Mouse (Mus musculus): ENCODE measurements at regions not wholly inside any gene's neighbourhood (a gene's known extent, or its start where the extent isn't known, plus 50 kb on each side); places are given as distances from the start of the nearest gene placed in this dataset.

DNA sequence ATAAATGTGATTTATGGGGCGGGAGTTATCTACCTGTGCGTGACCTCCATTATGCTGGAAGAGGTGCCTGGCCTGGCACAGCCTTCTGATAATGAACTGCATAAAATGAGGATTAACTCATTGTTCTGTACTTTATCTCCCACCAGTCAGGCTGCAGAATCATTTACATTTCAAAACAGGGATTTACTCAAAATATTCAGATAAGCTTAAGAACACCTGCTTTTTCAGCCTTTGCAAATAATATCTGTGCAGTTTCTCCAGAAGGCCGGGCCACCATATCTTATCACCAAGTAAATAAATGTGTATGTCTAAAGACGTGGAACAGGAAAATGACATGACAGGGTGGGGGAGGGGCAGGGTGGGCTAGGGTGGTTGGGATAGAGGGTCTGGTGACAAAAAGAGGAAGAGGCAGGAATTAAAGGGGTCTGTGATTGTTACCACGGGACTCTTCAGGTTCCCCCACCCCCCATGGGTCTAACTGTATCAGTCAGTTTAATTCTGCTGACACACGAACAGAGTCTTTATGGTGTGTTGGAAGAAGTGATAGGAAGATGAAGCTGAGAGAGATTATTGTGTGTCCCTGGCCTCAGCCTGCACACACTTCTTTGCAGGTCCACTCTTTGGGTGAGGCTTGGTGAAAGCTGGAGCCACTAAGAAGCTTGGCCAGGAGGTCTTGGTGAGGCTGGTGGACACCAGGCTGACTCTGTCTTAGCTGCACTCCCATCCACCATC, 154.6 kb upstream of the Sox11 start:
- TF ChIP-seq CTCF (IDR thresholded peaks at IDR 0.05; ENCODE audit: low read depth, low read length) (no peak), GATA1 (IDR thresholded peaks at IDR 0.05; ENCODE audit: borderline replicate concordance, low read length) (no peak), TAL1 (conservative IDR thresholded peaks at IDR 0.05; ENCODE audit: low read depth, low read length) (no peak), POLR2AphosphoS5 (IDR thresholded peaks at IDR 0.05; ENCODE audit: insufficient replicate concordance, low read depth, low read length) (no peak), GATA2 (IDR thresholded peaks at IDR 0.05; ENCODE audit: borderline replicate concordance, low read depth, low read length) (no peak)

All from G1E (cell line).